Mouse (Mus musculus): Measurements from ENCODE around the gene Cyp2c23.

- TF ChIP-seq CTCF (IDR thresholded peaks at IDR 0.05; ENCODE audit: borderline replicate concordance, control insufficient read depth, extremely low read depth, insufficient read depth, low read length, poor library complexity): no peak
- no peak for TF ChIP-seq POLR2A (IDR thresholded peaks at IDR 0.05; ENCODE audit: control insufficient read depth, extremely low read depth, insufficient read depth, low read length, poor library complexity)
These were observed 20.2 kb downstream of the Cyp2c23 start for GRCm38 (mm10) chr19:44008784-44009183.

All from thymus, adult 2 months (tissue).